Mouse (Mus musculus): ENCODE data around the gene Ankrd17.

The Ankrd17 gene

DNA sequence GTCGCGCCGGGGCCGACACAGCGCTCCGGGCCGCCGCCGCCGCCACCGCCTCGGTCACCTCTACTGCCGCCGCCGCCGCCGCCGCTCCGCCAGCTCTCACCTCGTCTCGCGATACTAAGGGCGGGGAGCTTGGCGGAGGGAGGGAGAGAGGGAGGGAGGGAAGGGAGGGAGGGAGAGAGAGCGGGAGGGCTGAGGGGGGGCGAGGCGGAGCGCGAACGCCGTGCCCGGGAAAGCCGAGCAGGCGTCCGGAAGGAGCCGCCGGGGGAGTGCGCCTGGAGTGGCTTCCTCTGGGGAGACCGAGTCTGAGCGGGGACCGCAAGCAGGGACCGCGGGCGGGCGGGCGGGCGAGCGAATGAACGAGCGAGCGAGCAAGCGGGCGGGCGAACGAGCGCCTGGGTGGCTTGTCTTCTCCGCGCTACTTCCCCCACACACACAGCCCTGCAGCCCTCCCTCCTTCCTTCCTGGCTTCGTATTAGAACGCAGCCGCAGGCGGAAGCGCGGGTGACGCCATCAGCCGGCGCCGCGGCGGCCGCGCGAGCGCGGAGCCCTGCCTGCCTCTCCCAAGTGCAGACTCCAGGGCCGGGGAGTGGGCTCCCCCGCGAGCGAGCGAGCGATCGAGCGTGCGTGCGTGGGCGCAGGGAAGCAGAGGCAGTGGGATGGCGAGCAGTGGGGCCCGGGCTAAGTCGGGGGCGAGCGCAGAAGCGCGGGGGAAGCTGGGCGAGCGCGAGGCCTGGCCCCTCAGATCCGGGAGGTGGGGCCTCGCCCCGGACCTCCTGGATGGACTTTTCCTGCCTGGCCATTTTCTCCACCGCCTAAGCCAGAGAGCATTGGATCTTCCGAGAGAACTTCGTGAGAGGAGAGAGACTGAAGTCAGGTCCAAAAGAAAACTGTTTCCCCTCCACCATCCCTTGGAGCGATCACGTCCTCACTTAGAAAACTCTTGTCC is at the start of gene Ankrd17:
Gene Ankrd17 (minus strand): TSS at position 457 of the 946 bp plus-strand sequence.
- DNase-seq = peak; percentile 90 to 94

- DNase-seq = no peak
These were observed 48.5 kb upstream of the Ankrd17 start for GRCm38 (mm10) chr5:90414925-90415295.

DNA sequence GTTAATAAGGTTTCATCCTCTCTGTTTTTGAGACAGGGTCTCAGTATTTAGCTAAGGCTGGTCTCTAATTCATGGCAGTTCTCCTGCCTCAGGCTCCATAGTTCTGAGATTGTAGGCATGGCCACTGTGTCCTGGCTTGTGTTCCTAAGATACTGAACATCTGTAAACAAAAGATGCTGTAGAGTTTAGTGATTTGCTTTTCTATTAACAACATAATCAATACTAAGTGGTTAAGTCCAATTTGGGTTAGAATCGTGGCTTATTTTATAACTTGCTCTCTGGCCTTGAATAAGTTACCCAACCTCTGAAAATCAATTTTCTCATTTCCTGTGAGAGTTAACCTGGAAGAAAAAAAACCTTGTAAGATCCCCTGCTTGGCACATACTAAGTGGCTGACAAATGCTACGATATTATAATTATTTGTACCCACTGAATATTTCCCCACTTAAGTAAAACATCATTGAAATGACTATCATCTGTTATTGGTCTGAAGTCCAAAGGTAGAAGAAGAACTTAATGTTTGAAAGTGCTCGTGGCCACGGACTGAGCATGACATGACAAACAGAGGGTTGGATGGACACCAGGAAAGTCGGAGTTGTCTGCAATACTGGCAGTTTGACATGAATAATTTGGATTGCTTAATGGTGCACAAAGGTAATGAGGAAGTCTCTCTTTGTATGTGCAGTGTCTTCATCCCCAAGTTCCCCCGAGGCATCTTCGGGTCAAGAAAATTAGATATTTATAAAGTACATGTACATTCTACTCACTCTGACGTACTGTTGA is 48.0 kb upstream of the Ankrd17 start:
- no peak for DNase-seq

- no peak for DNase-seq
These were observed 38.8 kb upstream of the Ankrd17 start for GRCm38 (mm10) chr5:90405210-90405609.

- no peak for DNase-seq
These were observed 30.4 kb upstream of the Ankrd17 start for GRCm38 (mm10) chr5:90396817-90397216.

- DNase-seq = no peak
These were observed 27.9 kb upstream of the Ankrd17 start for GRCm38 (mm10) chr5:90394322-90394721.

DNA sequence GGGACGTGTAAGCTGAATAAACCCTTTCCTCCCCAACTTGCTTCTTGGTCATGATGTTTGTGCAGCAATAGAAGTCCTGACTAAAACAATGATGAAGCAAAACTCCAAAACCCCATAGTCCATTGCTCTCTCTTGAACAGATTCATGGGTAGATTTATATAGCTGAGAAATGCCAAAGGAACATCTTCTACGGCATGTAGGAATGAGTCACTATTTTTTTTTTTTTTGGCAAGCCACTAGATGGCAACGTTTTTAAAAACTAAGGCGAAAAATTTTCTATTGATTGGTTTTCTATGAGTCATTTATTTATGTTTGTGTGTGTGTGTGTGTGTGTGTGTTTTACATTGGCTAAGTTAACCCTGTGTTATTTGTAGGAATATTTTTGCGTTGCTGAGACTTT is 27.4 kb upstream of the Ankrd17 start:
- no peak for DNase-seq

DNA sequence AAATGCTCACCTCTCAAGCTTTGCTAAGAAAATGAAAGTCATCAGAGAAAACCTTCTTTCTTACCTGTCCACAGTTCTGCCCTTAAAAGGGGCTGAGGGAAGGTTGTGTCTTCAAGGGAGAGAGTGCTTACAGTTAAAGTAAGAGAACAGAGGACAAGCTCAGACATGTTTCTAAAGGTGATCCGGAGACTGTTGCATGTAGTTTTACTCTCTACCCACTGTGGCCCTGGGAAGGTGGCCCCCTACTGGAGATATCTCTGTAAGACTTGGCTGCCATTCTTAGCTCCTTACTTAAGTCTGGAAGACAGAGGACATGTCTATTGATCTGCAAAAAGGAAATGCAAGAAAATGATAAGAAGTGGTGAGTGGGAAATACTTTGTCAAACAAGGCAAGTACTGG is 16.7 kb upstream of the Ankrd17 start:
- DNase-seq = no peak

- DNase-seq = no peak
These were observed 15.1 kb upstream of the Ankrd17 start for GRCm38 (mm10) chr5:90381458-90381857.

GRCm38 (mm10) chr5:90373708-90374107 is 7.3 kb upstream of the Ankrd17 start:
- DNase-seq = no peak

- no peak for DNase-seq
These were observed 4.0 kb upstream of the Ankrd17 start for GRCm38 (mm10) chr5:90370401-90370800.

DNA sequence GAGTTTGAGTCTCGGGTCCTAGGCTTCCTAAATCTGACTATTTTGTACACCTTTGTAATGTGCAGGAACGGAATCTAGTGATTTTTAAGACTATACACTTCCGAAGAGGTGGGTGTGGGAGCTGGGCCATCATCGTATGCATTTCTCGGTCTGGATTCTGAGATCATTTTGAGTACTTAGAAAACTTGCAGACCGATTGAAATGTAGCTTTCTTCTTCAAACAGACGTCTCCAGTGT is 608 bp upstream of the Ankrd17 start, which contains the start of gene Gm9958:
Gene Gm9958 (plus strand): TSS at position 138 of the 237 bp plus-strand sequence.
- DNase-seq = no peak

GRCm38 (mm10) chr5:90365141-90365951 is 1.0 kb downstream of the Ankrd17 start:
- peak; percentile 60 to 66 for DNase-seq

- DNase-seq = peak; percentile 75 to 79
These were observed 1.9 kb downstream of the Ankrd17 start for GRCm38 (mm10) chr5:90364526-90364925.

DNA sequence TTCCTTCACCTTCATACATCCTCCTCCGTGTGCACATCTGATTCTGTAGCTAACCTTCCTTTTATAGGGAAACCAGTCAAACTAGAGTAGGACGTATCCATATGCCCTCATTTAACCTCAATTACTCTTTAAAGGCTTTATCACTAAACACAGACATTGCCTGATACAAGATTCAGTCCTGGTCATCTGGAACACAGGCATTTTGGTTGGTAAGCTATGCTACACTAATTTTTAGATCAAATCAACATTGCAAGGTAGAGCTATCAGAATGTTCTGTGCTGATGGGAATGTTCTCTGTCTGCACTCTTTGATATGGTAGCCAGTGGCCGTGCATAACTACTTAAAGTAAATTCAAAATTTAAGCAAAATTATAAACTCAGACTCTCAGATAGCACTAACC is 10.6 kb downstream of the Ankrd17 start:
- no peak for DNase-seq

DNA sequence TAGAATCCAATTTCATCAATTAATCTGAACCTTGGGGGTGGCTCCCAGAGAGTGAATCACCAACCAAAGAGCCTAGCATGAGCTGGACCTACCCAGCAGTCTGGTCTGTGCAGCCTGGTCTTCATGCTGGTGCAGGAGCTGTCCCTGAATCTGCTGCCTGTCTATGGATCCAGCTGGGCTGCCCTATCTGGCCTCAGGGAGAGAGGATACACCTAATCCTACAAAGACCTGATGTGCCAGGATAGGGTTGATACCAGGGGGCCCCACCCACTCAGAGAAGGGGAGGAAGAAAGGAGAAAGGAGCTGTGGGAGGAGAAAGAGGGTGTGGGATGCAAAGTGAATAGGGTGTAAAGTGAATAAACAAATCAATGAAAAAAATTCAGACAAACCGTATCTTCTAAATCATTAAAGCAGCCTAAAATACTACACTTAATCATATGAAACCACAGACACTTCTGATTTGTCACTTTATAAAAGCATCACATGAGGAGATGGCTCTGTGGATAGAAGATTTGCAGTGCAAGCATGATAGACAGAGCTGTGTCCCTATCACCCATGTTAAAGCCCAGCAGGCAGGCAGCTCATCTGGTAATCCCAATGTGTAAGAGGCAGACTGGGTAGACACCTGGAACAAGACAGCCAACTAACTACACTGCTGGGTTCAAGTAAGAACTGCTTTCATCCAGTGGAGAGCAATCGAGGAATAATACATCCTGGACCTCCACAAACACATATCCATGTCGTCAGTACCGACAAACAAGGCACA is 12.6 kb downstream of the Ankrd17 start:
- DNase-seq = no peak

DNA sequence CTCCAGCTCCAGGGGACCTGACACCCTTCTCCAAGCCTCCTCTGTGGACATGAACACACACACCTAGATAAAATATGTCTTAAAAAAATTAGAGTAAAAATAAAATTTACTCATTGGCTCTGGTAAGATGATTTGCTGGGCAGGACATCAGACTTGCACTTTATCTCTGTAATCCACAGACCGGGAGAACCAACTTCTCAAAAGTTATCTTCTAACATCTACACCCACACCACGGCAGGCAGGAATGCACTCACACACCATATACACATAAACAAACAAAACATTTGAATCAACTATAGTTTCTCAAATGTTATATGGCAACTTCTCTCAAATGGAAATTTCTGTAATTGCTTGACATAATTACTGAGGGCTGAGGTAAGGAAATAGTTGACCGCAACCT is 19.5 kb downstream of the Ankrd17 start:
- DNase-seq = no peak

DNA sequence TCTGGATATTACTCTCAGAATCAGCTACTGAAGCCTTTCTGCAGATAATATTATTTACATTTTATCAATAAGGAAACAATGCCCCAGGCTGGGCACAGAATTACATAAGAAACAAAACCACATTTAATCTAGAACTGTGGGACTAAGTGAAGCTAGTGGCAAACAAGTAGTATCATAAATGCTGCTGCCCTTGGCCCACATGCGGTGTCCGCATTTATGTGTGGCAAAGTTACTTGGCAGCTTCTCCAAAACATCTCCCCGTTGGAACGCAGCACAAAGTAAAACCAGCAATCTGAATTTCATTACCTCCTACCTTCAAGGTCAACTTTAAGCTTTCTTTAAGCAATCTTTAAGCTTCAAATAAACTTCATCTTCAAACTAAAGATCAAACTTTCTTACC is 25.5 kb downstream of the Ankrd17 start:
- no peak for DNase-seq

GRCm38 (mm10) chr5:90339953-90340343 is 26.4 kb downstream of the Ankrd17 start:
- DNase-seq = no peak

GRCm38 (mm10) chr5:90339129-90339952 is 27.0 kb downstream of the Ankrd17 start:
- peak; percentile 59 to 75 for DNase-seq
